Mouse (Mus musculus) neural tube, embryonic 14.5 days (tissue): Measurements from ENCODE around the gene Nxf3. TPM values are rescaled to one million over a fixed set of nuclear protein-coding genes. Genes with fewer than 3 reads are reported as not detected.

Experiments
- ATAC-seq: fragments of 200-750 bp; cut with Nextera tagmentation; 2 replicates; pipeline ENCODE4 v1.8.0; 2017; ENCODE audit warnings: low read depth, mild to moderate bottlenecking, moderate TSS enrichment, moderate library complexity
- H3K27ac ChIP-seq: fragments of 300-500 bp; sonication (generic); 2 replicates; pipeline ENCODE4 v1.5.1; 2014; ENCODE audit warnings: low read depth, mild to moderate bottlenecking, control low read depth, low read length, moderate library complexity, mixed read lengths
- H3K27me3 ChIP-seq: fragments of 300-500 bp; sonication (generic); 2 replicates; pipeline ENCODE4 v1.6.1; 2014; ENCODE audit warnings: low read length; ENCODE audit not compliant: control insufficient read depth, insufficient read depth
- H3K36me3 ChIP-seq: fragments of 300-500 bp; sonication (generic); 2 replicates; pipeline ENCODE4 v1.6.1; 2014; ENCODE audit warnings: low read length, mixed read lengths; ENCODE audit not compliant: control insufficient read depth, insufficient read depth
- H3K4me1 ChIP-seq: fragments of 300-500 bp; sonication (generic); 2 replicates; pipeline ENCODE4 v1.6.1; 2014; ENCODE audit warnings: low read length; ENCODE audit not compliant: control insufficient read depth, insufficient read depth
- H3K4me2 ChIP-seq: fragments of 300-500 bp; sonication (generic); 2 replicates; pipeline ENCODE4 v1.6.1; 2014; ENCODE audit warnings: mild to moderate bottlenecking, low read depth, low read length, control low read depth
- H3K4me3 ChIP-seq: fragments of 300-500 bp; sonication (generic); 2 replicates; pipeline ENCODE4 v1.5.1; 2014; ENCODE audit warnings: low read depth, low read length, control low read depth, mixed read lengths
- H3K9ac ChIP-seq: fragments of 300-500 bp; sonication (generic); replicated peaks from 2 replicates; pipeline ENCODE4 v1.6.1; 2014; ENCODE audit warnings: low read depth, mild to moderate bottlenecking, control low read depth, low read length, mixed read lengths
- H3K9me3 ChIP-seq: fragments of 300-500 bp; sonication (generic); 2 replicates; pipeline ENCODE4 v1.6.1; 2016; ENCODE audit warnings: low read length; ENCODE audit not compliant: control insufficient read depth
- WGBS: fragments of 180-500 bp; shearing (Covaris S2); extraction: QIAGEN DNeasy Blood & Tissue Kit; methylation state at CpG from one replicate; pipeline ENCODE4 v1.1.7; 2014; 5-methylcytosine and 5-hydroxymethylcytosine counted together
- polyA plus RNA-seq: library from polyadenylated mRNA; unstranded; fragments of >200 nt; fragmentation: Nextera tagmentation; extraction: Ambion mirVana; gene quantifications from 2 replicates; pipeline ENCODE4 v1.2.1, GENCODE M21; 2014

The Nxf3 gene
- polyA plus RNA-seq, result 0.08 TPM in 1 of 2 replicates, not detected in the other

DNA sequence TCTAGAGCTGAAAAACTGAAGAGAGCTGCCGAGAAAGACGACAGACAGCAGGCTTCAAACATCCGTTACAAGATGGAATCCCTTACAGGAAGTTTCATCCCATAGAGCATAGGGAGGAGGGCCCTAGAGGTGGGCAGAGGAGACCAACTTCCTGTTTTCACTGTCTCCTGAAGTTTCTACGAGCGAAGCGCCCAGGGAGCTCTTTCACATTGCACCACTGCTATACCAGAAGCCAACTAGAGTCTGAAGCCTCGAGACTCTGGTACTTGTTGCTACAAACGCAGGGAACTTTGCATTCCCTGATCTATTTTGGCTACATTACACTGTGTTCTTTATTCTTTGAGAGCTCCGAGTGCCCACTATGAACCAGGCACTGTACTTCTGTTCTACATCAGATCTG, at the start of gene Nxf3:
Gene Nxf3 (minus strand): TSS at position 101 of the 400 bp plus-strand sequence.
- no peak within 1 kb of the TSS for H3K27ac ChIP-seq
- no peak for ATAC-seq

DNA sequence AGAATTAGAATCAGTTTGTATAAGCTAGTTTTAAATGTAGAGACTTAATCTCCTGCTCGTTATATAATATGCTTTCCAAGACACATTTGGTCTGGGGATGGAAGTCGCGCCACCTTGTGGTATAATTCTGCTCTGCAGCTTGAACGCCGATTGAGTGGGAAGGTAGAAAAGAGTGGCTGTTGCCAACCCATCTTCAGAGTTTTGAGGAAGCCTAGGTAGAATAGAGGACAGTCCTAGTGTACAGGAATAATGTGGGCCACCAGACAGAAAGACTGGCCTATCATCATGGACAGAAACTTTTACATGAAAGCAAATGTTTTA, 42.6 kb upstream of the Nxf3 start:
- H3K36me3 ChIP-seq, result no peaks in the 10 kb centered on the region
- H3K4me1 ChIP-seq, result no peaks in the 10 kb centered on the region
- H3K27ac ChIP-seq, result no peak overlapping the region
- 19% methylated on average over 5 of the region's 5 CpGs for WGBS
- H3K27me3 ChIP-seq, result no peaks in the 10 kb centered on the region
- ATAC-seq, result 0 out of 2 replicates have a peak, but pooled peaks have one; percentile 34
- H3K4me2 ChIP-seq, result no peak overlapping the region
- no peak overlapping the region for H3K9ac ChIP-seq
- H3K9me3 ChIP-seq, result no peaks in the 10 kb centered on the region
- no peak overlapping the region for H3K4me3 ChIP-seq

More for the DNA sequence above, at the start of gene Nxf3:
- no peaks in the 10 kb centered on the region for H3K27me3 ChIP-seq
- no peak within 1 kb of the TSS for H3K9ac ChIP-seq
- H3K36me3 ChIP-seq, result no peaks in the 10 kb centered on the region
- no peaks in the 10 kb centered on the region for H3K9me3 ChIP-seq
- H3K4me2 ChIP-seq, result no peak within 1 kb of the TSS
- H3K4me3 ChIP-seq, result no peak within 1 kb of the TSS
- 83% methylated on average over 9 of the region's 9 CpGs for WGBS
- no peaks in the 10 kb centered on the region for H3K4me1 ChIP-seq

DNA sequence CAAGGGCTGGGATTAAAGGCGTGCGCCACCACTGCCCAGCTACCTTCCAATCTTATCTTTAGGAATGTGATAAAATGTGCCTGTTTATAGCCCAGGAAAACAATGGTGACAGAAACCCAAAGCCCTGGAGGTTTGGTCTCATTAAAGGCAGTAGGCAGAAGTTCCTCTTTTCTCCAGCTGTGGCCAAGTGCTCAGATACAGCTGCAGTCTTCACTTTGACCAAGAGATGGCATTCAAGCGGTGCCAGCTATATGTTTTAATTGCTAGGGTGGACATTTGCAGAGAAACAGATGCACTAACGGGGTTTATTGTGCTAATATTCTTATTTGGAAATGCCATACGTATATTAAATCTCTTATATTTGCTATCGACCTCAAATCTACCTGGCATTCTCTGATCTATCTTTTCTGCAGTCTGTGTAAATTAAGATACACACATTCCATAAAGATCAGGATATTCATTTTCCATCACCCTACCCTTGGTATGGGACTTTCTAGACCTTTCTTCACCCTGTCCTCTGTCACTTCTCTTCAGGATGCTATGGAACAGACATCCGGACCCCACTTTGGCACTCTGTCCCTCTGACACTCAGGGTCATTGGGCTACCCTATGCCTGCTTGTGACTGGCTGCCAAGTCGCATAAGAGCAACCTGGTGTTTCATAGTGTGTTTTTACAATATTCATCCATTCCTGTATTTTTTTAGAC, 42.1 kb upstream of the Nxf3 start:
- Histone ChIP-seq H3K27me3 (no peaks in the 10 kb centered on the region), H3K9ac (no peak overlapping the region), H3K4me2 (no peak overlapping the region), H3K9me3 (no peaks in the 10 kb centered on the region), H3K27ac (no peak overlapping the region), H3K36me3 (no peaks in the 10 kb centered on the region), H3K4me1 (no peaks in the 10 kb centered on the region), H3K4me3 (no peak overlapping the region)
- ATAC-seq, result peak; percentile 38; the same call in 1 of the 2 replicates
- WGBS, result 60% methylated on average over 8 of the region's 8 CpGs

DNA sequence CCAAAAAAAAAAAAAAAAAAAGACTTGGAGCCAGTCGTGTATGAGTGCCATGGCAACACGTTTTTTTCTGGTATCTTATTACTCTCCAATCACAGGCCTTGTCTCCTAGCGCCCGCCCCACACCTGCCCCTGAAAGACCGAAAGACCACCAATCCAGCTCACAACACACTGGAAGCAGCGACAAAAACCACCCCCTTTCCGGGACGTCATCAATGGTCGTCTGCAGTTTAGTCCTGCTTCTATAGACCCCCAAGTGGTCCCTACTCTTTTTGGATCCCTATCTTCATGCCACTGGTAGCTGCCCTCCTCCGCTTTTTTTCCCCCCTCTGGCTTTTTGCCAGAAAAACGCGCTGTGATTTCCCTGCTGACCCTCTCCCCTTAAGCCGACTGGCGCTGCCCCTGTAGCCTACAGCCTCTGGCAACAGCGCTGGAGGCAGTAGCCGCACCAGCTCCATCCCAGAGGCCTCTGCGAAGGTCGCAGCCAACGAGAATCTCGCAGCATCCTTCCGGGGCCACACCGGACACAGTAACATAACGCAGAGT, 30.4 kb upstream of the Nxf3 start:
- Histone ChIP-seq H3K4me2 (peak overlapping the region; percentile 41), H3K27me3 (no peaks in the 10 kb centered on the region), H3K27ac (peak overlapping the region; percentile 90), H3K9me3 (no peaks in the 10 kb centered on the region), H3K4me1 (no peaks in the 10 kb centered on the region), H3K4me3 (peak overlapping the region; percentile 39), H3K36me3 (no peaks in the 10 kb centered on the region), H3K9ac (0 out of 2 replicates have a peak overlapping the region, but pooled peaks have one; percentile 28)
- WGBS, result 19% methylated on average over 23 of the region's 23 CpGs
- ATAC-seq, result peak; percentile 99

DNA sequence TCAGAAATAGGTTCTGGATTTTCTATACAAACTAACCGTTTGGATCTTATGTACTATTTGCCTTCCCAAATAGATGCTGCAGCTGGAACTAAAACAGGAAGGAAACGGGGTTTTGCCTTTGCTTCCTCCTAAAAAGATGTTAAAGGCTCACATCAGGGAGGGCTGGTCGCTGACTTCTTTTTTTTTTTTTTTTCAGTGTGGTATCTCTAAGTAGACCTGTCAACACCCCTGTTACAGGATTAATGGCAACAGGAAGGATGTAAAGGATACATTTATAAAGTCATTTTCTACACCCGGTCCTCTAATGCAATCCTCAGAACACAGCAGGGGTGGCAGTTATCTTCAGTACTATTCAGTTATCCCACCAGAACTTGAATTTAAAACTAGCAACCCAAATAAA, 30.0 kb upstream of the Nxf3 start:
- peak overlapping the region; percentile 39; the same call in 1 of the 2 replicates for H3K4me3 ChIP-seq
- peak overlapping the region; percentile 41 for H3K4me2 ChIP-seq
- ATAC-seq, result peak; percentile 32
- H3K27me3 ChIP-seq, result no peaks in the 10 kb centered on the region
- no peak overlapping the region for H3K9ac ChIP-seq
- no peaks in the 10 kb centered on the region for H3K4me1 ChIP-seq
- WGBS, result 44% methylated on average over 4 of the region's 4 CpGs
- no peaks in the 10 kb centered on the region for H3K36me3 ChIP-seq
- no peak overlapping the region for H3K27ac ChIP-seq
- H3K9me3 ChIP-seq, result no peaks in the 10 kb centered on the region

DNA sequence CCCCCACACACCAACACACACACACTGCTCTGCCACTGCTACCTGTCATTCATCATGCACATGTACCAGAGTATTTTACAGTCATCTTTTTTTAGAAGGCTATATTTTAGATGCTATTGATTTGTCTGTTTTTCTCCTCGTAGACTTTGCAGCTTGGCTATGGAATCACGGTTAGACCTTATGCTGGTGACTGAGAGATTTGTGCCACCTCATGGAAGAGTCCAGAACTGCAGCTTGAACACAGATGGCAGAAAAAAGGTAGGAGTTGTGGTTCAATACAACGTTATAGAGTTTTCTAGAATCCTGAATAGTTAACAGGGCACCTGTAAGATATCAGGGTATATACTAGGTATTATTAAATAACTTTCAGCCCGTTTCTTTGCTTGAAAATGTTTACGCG, 22.9 kb upstream of the Nxf3 start:
- Histone ChIP-seq H3K27ac (no peak overlapping the region), H3K9me3 (no peaks in the 10 kb centered on the region), H3K36me3 (no peaks in the 10 kb centered on the region), H3K4me2 (no peak overlapping the region), H3K4me1 (no peaks in the 10 kb centered on the region), H3K27me3 (no peaks in the 10 kb centered on the region), H3K9ac (no peak overlapping the region), H3K4me3 (no peak overlapping the region)
- WGBS, result 41% methylated on average over 6 of the region's 6 CpGs
- ATAC-seq, result peak; percentile 34; the same call in 1 of the 2 replicates

DNA sequence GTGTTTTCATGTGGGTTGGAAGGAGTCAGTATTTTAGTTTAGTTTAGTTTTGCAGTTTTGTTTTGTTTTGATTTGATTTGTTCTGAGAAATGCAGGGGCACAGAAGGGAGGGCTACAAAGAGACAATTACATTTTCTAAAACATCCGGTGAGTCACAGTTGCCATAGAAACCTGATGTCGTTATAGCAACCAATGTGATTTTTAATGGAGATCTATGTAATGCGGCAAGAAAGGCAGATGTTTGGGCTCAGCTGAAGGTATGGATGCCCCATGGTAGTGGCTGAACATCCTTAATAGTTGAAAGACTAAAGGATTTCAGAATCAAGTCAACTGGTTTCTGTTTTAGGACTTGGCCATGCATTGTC, 19.7 kb upstream of the Nxf3 start:
- H3K27me3 ChIP-seq, result no peaks in the 10 kb centered on the region
- H3K4me1 ChIP-seq, result no peaks in the 10 kb centered on the region
- H3K4me3 ChIP-seq, result no peak overlapping the region
- H3K27ac ChIP-seq, result no peak overlapping the region
- no peaks in the 10 kb centered on the region for H3K36me3 ChIP-seq
- no peak overlapping the region for H3K9ac ChIP-seq
- ATAC-seq, result peak; percentile 44; the same call in 1 of the 2 replicates
- no peak overlapping the region for H3K4me2 ChIP-seq
- 40% methylated on average over 3 of the region's 3 CpGs for WGBS
- no peaks in the 10 kb centered on the region for H3K9me3 ChIP-seq

DNA sequence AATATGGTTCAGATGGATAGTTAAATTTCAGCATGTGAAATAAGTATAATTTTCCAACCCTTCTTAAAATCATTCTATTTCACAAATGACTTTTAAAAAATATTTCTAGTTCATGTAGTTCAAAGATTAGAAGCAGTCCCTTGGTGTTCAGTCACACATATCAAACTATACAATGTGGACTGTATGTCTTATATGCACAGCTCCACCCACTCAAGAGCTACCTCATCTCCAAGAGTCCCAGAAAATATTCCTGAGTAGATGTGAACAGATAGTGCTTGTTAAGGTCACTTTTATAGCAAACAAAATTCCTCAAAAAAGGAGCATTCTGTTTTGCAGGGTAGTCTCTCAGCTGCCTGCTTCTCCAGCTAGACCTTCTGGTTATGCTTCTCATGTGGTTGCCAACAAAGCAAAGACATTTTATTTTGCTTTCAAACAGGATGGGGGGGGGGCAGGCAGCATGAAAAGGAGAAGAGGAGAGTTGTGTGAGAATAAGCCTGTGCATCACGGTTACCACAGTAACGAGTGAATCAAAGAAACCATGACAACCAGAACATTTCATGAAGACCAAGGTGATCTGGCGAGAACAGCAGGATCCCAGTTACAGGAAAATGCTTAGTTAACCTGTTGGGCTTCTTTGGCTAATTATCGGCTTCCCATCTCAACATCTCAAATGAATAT, 19.1 kb upstream of the Nxf3 start:
- 53% methylated on average over 4 of the region's 4 CpGs for WGBS
- H3K4me3 ChIP-seq, result no peak overlapping the region
- no peaks in the 10 kb centered on the region for H3K27me3 ChIP-seq
- no peak overlapping the region for H3K27ac ChIP-seq
- H3K4me1 ChIP-seq, result no peaks in the 10 kb centered on the region
- no peaks in the 10 kb centered on the region for H3K9me3 ChIP-seq
- no peak overlapping the region for H3K9ac ChIP-seq
- H3K4me2 ChIP-seq, result no peak overlapping the region
- no peak for ATAC-seq
- no peaks in the 10 kb centered on the region for H3K36me3 ChIP-seq

DNA sequence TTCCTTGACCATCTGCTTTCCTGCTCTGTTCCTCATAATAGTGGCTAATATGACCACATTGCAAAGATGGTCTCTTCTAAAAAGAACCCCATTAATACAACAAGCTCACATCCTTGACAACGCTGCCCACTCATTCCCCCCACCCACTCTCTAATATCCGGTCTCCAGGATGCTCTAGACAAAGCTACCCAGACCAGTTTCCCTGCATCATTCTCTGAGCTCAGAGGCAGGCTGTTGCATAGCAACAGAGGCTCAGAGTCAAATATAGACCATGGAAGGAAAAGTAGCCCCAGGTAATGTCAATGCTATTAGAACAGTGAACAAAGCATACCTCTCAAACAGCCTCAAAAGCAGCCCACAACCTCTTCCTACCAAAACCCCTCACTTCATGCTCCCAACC, 9.4 kb upstream of the Nxf3 start:
- Histone ChIP-seq H3K9me3 (no peaks in the 10 kb centered on the region), H3K4me1 (no peaks in the 10 kb centered on the region), H3K27ac (no peak overlapping the region), H3K27me3 (no peaks in the 10 kb centered on the region), H3K9ac (no peak overlapping the region), H3K4me2 (no peak overlapping the region), H3K36me3 (no peaks in the 10 kb centered on the region), H3K4me3 (no peak overlapping the region)
- ATAC-seq, result peak; percentile 70; the same call in 1 of the 2 replicates
- 41% methylated on average over 2 of the region's 2 CpGs for WGBS
